8 mouse cellular contexts compared by ENCODE assay signal in the genomic region with DNA sequence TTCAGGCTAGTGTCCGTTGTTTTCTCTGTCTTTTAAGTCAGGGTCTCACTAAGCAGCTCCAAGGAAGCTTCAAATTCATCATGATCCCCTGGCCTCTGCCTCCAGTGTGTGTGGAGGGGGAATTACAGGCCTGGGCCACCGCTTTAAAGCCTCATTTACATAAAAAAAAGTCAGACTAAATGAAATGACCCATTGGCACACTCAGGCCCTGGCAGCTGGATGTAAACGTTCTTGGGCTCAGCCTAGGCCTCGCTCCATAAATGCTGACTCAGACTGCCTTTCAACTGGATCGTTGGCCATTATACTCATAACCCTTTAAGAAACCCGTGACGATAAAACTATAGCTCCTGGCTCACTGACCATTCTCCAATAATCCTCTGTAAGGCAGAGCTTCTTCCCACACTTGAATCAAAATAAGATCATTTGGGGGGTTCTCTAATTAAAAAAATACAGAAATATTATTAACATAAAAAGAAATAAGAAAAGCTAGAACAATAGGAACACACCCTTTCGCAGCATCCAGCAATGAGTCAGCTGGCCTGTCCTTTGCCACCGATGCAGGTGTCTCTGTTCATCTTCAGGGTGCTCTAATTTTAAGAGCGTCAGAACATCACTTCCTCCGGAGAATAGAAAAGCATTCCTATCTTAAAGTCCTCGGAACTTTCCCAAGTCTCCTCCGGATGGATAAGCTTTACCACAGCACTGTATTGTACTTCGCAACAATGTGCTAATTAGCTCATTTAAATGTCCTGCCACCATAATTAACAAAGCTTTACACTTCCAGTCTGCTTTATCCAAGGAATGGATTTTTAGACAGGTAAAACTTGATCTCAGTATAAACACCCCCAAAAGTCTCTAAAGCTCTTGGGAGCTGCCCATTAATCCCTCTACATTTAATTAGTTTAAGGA. TPM values are rescaled to one million over a fixed set of nuclear protein-coding genes. Genes with fewer than 3 reads are reported as not detected.
A peak's percentile ranks its signal among the peaks of the same experiment; 100 is the strongest.
DNase-seq lines count a peak whose midpoint lies in the region; ATAC-seq and TF ChIP-seq lines count a peak whose summit lies in the region.

No protein-coding gene starts in this region.

- ATAC-seq in neural tube, embryonic 12.5 days (ENCODE audit: low FRiP score, low read depth), result peak; percentile 64

- WGBS in neural tube, embryonic 12.5 days, result 11% methylated on average over 14 of the region's 14 CpGs

- H3K79me3 ChIP-seq in C2C12 (ENCODE audit: low read depth), result peaks cover 34% of the 10 kb centered on the region

- peak overlapping the region; percentile 54 for H3ac ChIP-seq in C2C12 (ENCODE audit: control insufficient read depth, insufficient read length, low read depth)

- no peaks in the 10 kb centered on the region for H3K9me3 ChIP-seq in erythroblast, embryonic 14.5 days (ENCODE audit: control insufficient read depth, low read length)
- H3K9me3 ChIP-seq in neural tube, embryonic 12.5 days, result no peaks in the 10 kb centered on the region; the same call in 1 of the 2 replicates

- H3K27me3 ChIP-seq in C2C12 (ENCODE audit: control insufficient read depth, insufficient read depth, insufficient read length), result no peaks in the 10 kb centered on the region
- H3K27me3 ChIP-seq in erythroblast, embryonic 14.5 days (ENCODE audit: control insufficient read depth), result no peaks in the 10 kb centered on the region
- H3K27me3 ChIP-seq in neural tube, embryonic 12.5 days (replicated peaks), result no peaks in the 10 kb centered on the region

- peak overlapping the region; percentile 88 for H3K4me2 ChIP-seq in neural tube, embryonic 12.5 days (replicated peaks)

- peak overlapping the region; percentile 53 for H3K4me3 ChIP-seq in C2C12 (ENCODE audit: insufficient read depth, poor library complexity, severe bottlenecking)
- peak overlapping the region; percentile 94 for H3K4me3 ChIP-seq in erythroblast, embryonic 14.5 days (replicated peaks)
- peak overlapping the region; percentile 71 for H3K4me3 ChIP-seq in neural tube, embryonic 12.5 days

- peaks cover 26% of the 10 kb centered on the region for H3K4me1 ChIP-seq in erythroblast, embryonic 14.5 days (ENCODE audit: control insufficient read depth)
- H3K4me1 ChIP-seq in neural tube, embryonic 12.5 days, result no peaks in the 10 kb centered on the region; the same call in 1 of the 2 replicates

- no peak for TF ChIP-seq CTCF in C2C12 (IDR thresholded peaks at IDR 0.05; ENCODE audit: control insufficient read depth, insufficient read depth, insufficient read length)

- peaks cover 11% of the 10 kb centered on the region for H3K36me3 ChIP-seq in C2C12 (ENCODE audit: control insufficient read depth, insufficient read depth)
- H3K36me3 ChIP-seq in erythroblast, embryonic 14.5 days (ENCODE audit: control insufficient read depth), result peaks cover 9% of the 10 kb centered on the region
- peaks cover 4% of the 10 kb centered on the region; the same call in 1 of the 2 replicates for H3K36me3 ChIP-seq in neural tube, embryonic 12.5 days

- DNase-seq in cerebellum, postnatal 10 days, result peak; percentile 6 to 9
- no peak for DNase-seq in cerebellum, postnatal 14 days
- peak; percentile 34 for DNase-seq in kidney, postnatal 14 days
- DNase-seq in frontal cortex, postnatal 36 days (ENCODE audit: low spot score in 2 of 2), result no peak
- DNase-seq in thymus, postnatal 4 days, result no peak

- 0 out of 2 replicates have a peak overlapping the region, but pooled peaks have one; percentile 79 for H3K9ac ChIP-seq in neural tube, embryonic 12.5 days

- H3K79me2 ChIP-seq in C2C12 (ENCODE audit: control insufficient read depth, insufficient read depth), result peaks cover 43% of the 10 kb centered on the region

- no peak overlapping the region for H3K27ac ChIP-seq in neural tube, embryonic 12.5 days

TF ChIP-seq in C2C12, 6 proteins besides CTCF, POLR2A, EP300 and RAD21:
- no peak for TF ChIP-seq MYOD1 (IDR thresholded peaks at IDR 0.05; ENCODE audit: control insufficient read depth, insufficient read length, low read depth)
- no peak for TF ChIP-seq FOSL1 (IDR thresholded peaks at IDR 0.05; ENCODE audit: insufficient read depth, low read length, poor library complexity, severe bottlenecking)
- TF ChIP-seq MYOG (IDR thresholded peaks at IDR 0.05; ENCODE audit: control insufficient read depth, extremely low read depth, insufficient read length), result no peak
- TF ChIP-seq MAX (IDR thresholded peaks at IDR 0.05), result no peak
- no peak for TF ChIP-seq CEBPB (IDR thresholded peaks at IDR 0.05; ENCODE audit: low read depth)
- no peak for TF ChIP-seq USF1 (IDR thresholded peaks at IDR 0.05; ENCODE audit: low read depth)
TF ChIP-seq in C2C12: peak in this region for 0.

RNA-seq across cellular contexts. Expression of gene Acadl, which starts 1.1 kb away (rescaled TPM):
- 96.7 TPM for polyA plus RNA-seq in C2C12 (2012; fragmentation: generic; extraction: Trizol)
- 0.47 and 0.61 TPM in 2 replicates for polyA plus RNA-seq in erythroblast, embryonic 14.5 days (2012)
- 55.7 and 60.4 TPM in 2 replicates for polyA plus RNA-seq in neural tube, embryonic 12.5 days (2016; fragmentation: Nextera tagmentation; extraction: Ambion mirVana)

RNA-seq across cellular contexts. Expression of gene Kansl1l, which starts 44.7 kb away (rescaled TPM):
- 1.9 TPM for polyA plus RNA-seq in C2C12 (2012; fragmentation: generic; extraction: Trizol)
- 0.14 TPM in 1 of 2 replicates, not detected in the other for polyA plus RNA-seq in erythroblast, embryonic 14.5 days (2012)
- 19.2 and 20.5 TPM in 2 replicates for polyA plus RNA-seq in neural tube, embryonic 12.5 days (2016; fragmentation: Nextera tagmentation; extraction: Ambion mirVana)

Comparison
In these comparisons a context has a peak if more than half of its experiments do, and no peak if none do; other contexts are left out.
1. DNase-seq: peak in cerebellum, postnatal 10 days (2 of 2) and kidney, postnatal 14 days (single experiment); none in cerebellum, postnatal 14 days (0 of 2), frontal cortex, postnatal 36 days (0 of 2) and thymus, postnatal 4 days (single experiment).
2. RNA of gene Acadl, which starts 1.1 kb away (polyA plus RNA-seq): 96.7 TPM in C2C12 (single experiment) and 55.7 to 60.4 TPM in neural tube, embryonic 12.5 days; 0.47 to 0.61 TPM in erythroblast, embryonic 14.5 days; every median in the first group is over 10 times any median in the second.
3. Peak in every context shown above with its lines, with median percentiles within 50 percentile points of each other: H3K4me3 ChIP-seq.